8 mouse cellular contexts compared by ENCODE assay signal in the genomic region with DNA sequence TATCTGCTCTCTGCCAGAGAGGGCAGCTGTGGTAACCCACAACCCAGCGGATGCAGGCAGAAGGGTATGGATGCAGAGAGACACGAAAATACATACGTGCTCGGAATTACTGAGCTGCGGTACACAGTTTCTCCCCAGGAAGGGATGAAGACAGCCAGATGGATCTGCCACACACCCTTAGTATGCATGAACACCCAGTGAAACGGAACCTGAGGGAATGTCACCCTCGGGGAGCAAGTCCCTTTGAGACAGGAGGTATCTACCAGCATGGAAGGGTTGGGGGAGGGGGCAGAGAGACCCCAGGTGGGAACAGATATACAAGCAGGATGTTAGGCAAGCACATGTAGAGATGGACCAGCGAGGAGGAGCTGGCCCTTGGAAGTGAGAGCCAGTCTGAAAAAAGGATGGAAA. TPM values are rescaled to one million over a fixed set of nuclear protein-coding genes. Genes with fewer than 3 reads are reported as not detected.
DNase-seq lines count a peak whose midpoint lies in the region; ATAC-seq and TF ChIP-seq lines count a peak whose summit lies in the region.

No protein-coding gene starts in this region.

- H3K36me3 ChIP-seq in intestine, embryonic 14.5 days (ENCODE audit: control insufficient read depth, insufficient read depth, low read length): no peaks in the 10 kb centered on the region
- H3K36me3 ChIP-seq in intestine, postnatal 0 days (ENCODE audit: control insufficient read depth, insufficient read depth): no peaks in the 10 kb centered on the region
- H3K36me3 ChIP-seq in midbrain, embryonic 11.5 days (ENCODE audit: control insufficient read depth, insufficient read depth, low read length): no peaks in the 10 kb centered on the region

- 25% methylated on average over 8 of the region's 8 CpGs for WGBS in intestine, embryonic 14.5 days
- WGBS in intestine, postnatal 0 days: 39% methylated on average over 8 of the region's 8 CpGs
- WGBS in midbrain, embryonic 11.5 days: 22% methylated on average over 8 of the region's 8 CpGs

- H3K9me3 ChIP-seq in intestine, embryonic 14.5 days (ENCODE audit: control insufficient read depth, low read length): no peaks in the 10 kb centered on the region
- no peaks in the 10 kb centered on the region for H3K9me3 ChIP-seq in intestine, postnatal 0 days (ENCODE audit: control insufficient read depth)
- no peaks in the 10 kb centered on the region for H3K9me3 ChIP-seq in midbrain, embryonic 11.5 days (ENCODE audit: control insufficient read depth, low read length)

- peak overlapping the region; percentile 61 for H3K4me2 ChIP-seq in intestine, embryonic 14.5 days (ENCODE audit: low read length)
- no peak overlapping the region for H3K4me2 ChIP-seq in intestine, postnatal 0 days (replicated peaks; ENCODE audit: low read depth)
- peak overlapping the region; percentile 74 for H3K4me2 ChIP-seq in midbrain, embryonic 11.5 days

- no peak overlapping the region for H3K4me3 ChIP-seq in intestine, embryonic 14.5 days (ENCODE audit: low read depth, low read length)
- H3K4me3 ChIP-seq in intestine, postnatal 0 days (ENCODE audit: low read depth, low read length): no peak overlapping the region
- peak overlapping the region; percentile 46 for H3K4me3 ChIP-seq in midbrain, embryonic 11.5 days (ENCODE audit: low read depth, low read length)

- no peak for DNase-seq in intestine, embryonic 14.5 days (ENCODE audit: low spot score)
- peak; percentile 78 for DNase-seq in cerebellum, adult 11-12 months
- no peak for DNase-seq in midbrain, embryonic 11.5 days (ENCODE audit: low spot score, missing footprints)
- peak; percentile 17 to 32 for DNase-seq in thymus, postnatal 36 days
- no peak for DNase-seq in spleen, adult 12 weeks (ENCODE audit: low spot score)
- no peak for DNase-seq in spleen, postnatal 10 days (ENCODE audit: low spot score in 2 of 2)

- no peak for TF ChIP-seq CTCF in intestine, postnatal 0 days (IDR thresholded peaks at IDR 0.05; ENCODE audit: low read depth)

- no peak for ATAC-seq in intestine, embryonic 14.5 days (replicated peaks; ENCODE audit: low FRiP score, low TSS enrichment, low read depth)
- ATAC-seq in intestine, postnatal 0 days: no peak
- ATAC-seq in hematopoietic stem cell, adult 5-6 weeks (replicated peaks in 1 of 2; ENCODE audit: insufficient read depth in 1 of 2, low FRiP score in 2 of 2, low TSS enrichment in 1 of 2, low read depth in 1 of 2, poor library complexity in 2 of 2, severe bottlenecking in 2 of 2): peak; percentile 42
- ATAC-seq in midbrain, embryonic 11.5 days (ENCODE audit: low FRiP score): peak; percentile 10; the same call in 1 of the 2 replicates

- H3K9ac ChIP-seq in intestine, embryonic 14.5 days (ENCODE audit: low read length): no peak overlapping the region
- no peak overlapping the region for H3K9ac ChIP-seq in intestine, postnatal 0 days (ENCODE audit: low read depth, low read length)
- peak overlapping the region; percentile 71 for H3K9ac ChIP-seq in midbrain, embryonic 11.5 days (ENCODE audit: low read length)

- H3K27ac ChIP-seq in intestine, embryonic 14.5 days (ENCODE audit: low read depth): no peak overlapping the region
- H3K27ac ChIP-seq in intestine, postnatal 0 days (ENCODE audit: low read depth, low read length): no peak overlapping the region
- H3K27ac ChIP-seq in midbrain, embryonic 11.5 days (ENCODE audit: low read depth, low read length): no peak overlapping the region

- H3K27me3 ChIP-seq in intestine, embryonic 14.5 days (replicated peaks; ENCODE audit: control insufficient read depth, insufficient read depth, low read length): no peaks in the 10 kb centered on the region
- no peaks in the 10 kb centered on the region for H3K27me3 ChIP-seq in intestine, postnatal 0 days (replicated peaks; ENCODE audit: control insufficient read depth, insufficient read depth, low read length)
- no peaks in the 10 kb centered on the region for H3K27me3 ChIP-seq in midbrain, embryonic 11.5 days (ENCODE audit: control insufficient read depth, insufficient read depth, low read length)

- no peaks in the 10 kb centered on the region for H3K4me1 ChIP-seq in intestine, embryonic 14.5 days (replicated peaks; ENCODE audit: control insufficient read depth, insufficient read depth, low read length)
- H3K4me1 ChIP-seq in intestine, postnatal 0 days (replicated peaks; ENCODE audit: control insufficient read depth, insufficient read depth, low read length): 0 out of 2 replicates have a peak, but pooled peaks cover 3% of the 10 kb centered on the region
- peaks cover 8% of the 10 kb centered on the region for H3K4me1 ChIP-seq in midbrain, embryonic 11.5 days (ENCODE audit: control insufficient read depth, insufficient read depth, low read length)

RNA-seq across cellular contexts. Expression of a gene that starts 0.7 kb away (rescaled TPM):
- 4.7 and 5.4 TPM in 2 replicates for polyA plus RNA-seq in intestine, embryonic 14.5 days (2014; fragmentation: Nextera tagmentation; extraction: Ambion mirVana)
- 2.7 and 3.4 TPM in 2 replicates for polyA plus RNA-seq in intestine, postnatal 0 days (2015; fragmentation: Nextera tagmentation; extraction: Ambion mirVana)
- 13.4 and 23.8 TPM in 2 replicates for total RNA-seq in hematopoietic stem cell, adult 5-6 weeks (2017)
- polyA plus RNA-seq in midbrain, embryonic 11.5 days (2014; fragmentation: Nextera tagmentation; extraction: Ambion mirVana): 10.3 and 10.5 TPM in 2 replicates

RNA-seq across cellular contexts. Expression of a gene that starts 29.0 kb away (rescaled TPM):
- 0.92 and 1.1 TPM in 2 replicates for polyA plus RNA-seq in intestine, embryonic 14.5 days (2014; fragmentation: Nextera tagmentation; extraction: Ambion mirVana)
- 1.9 TPM in 2 replicates for polyA plus RNA-seq in intestine, postnatal 0 days (2015; fragmentation: Nextera tagmentation; extraction: Ambion mirVana)
- total RNA-seq in hematopoietic stem cell, adult 5-6 weeks (2017): 6.6 and 8.1 TPM in 2 replicates
- 0.23 and 0.28 TPM in 2 replicates for polyA plus RNA-seq in midbrain, embryonic 11.5 days (2014; fragmentation: Nextera tagmentation; extraction: Ambion mirVana)

RNA-seq across cellular contexts. Expression of a gene that starts 48.3 kb away (rescaled TPM):
- polyA plus RNA-seq in intestine, embryonic 14.5 days (2014; fragmentation: Nextera tagmentation; extraction: Ambion mirVana): 1.7 and 1.8 TPM in 2 replicates
- polyA plus RNA-seq in intestine, postnatal 0 days (2015; fragmentation: Nextera tagmentation; extraction: Ambion mirVana): 6.9 and 7.5 TPM in 2 replicates
- total RNA-seq in hematopoietic stem cell, adult 5-6 weeks (2017): 11.0 and 13.7 TPM in 2 replicates
- 0.14 TPM in 1 of 2 replicates, not detected in the other for polyA plus RNA-seq in midbrain, embryonic 11.5 days (2014; fragmentation: Nextera tagmentation; extraction: Ambion mirVana)

RNA-seq across cellular contexts. Expression of a gene that starts 49.0 kb away (rescaled TPM):
- 34.0 and 37.8 TPM in 2 replicates for polyA plus RNA-seq in intestine, embryonic 14.5 days (2014; fragmentation: Nextera tagmentation; extraction: Ambion mirVana)
- 30.1 and 33.6 TPM in 2 replicates for polyA plus RNA-seq in intestine, postnatal 0 days (2015; fragmentation: Nextera tagmentation; extraction: Ambion mirVana)
- 23.6 and 37.3 TPM in 2 replicates for total RNA-seq in hematopoietic stem cell, adult 5-6 weeks (2017)
- 36.4 and 39.6 TPM in 2 replicates for polyA plus RNA-seq in midbrain, embryonic 11.5 days (2014; fragmentation: Nextera tagmentation; extraction: Ambion mirVana)

Comparison
In these comparisons a context has a peak if more than half of its experiments do, and no peak if none do; other contexts are left out.
1. ATAC-seq: peak in hematopoietic stem cell, adult 5-6 weeks (2 of 2) and midbrain, embryonic 11.5 days (single experiment); none in intestine, embryonic 14.5 days (single experiment) and intestine, postnatal 0 days (single experiment).
2. DNase-seq: peak in cerebellum, adult 11-12 months (single experiment) and thymus, postnatal 36 days (2 of 2); none in intestine, embryonic 14.5 days (single experiment), midbrain, embryonic 11.5 days (single experiment), spleen, adult 12 weeks (single experiment) and spleen, postnatal 10 days (0 of 2).